8 mouse cellular contexts compared by ENCODE assay signal in genomic region chr4:106529375-106530112, GRCm38 (mm10). TPM values are rescaled to one million over a fixed set of nuclear protein-coding genes. Genes with fewer than 3 reads are reported as not detected.
DNase-seq lines count a peak whose midpoint lies in the region; ATAC-seq lines count a peak whose summit lies in the region.

No protein-coding gene starts in this region.

- 14% methylated on average over 17 of the region's 17 CpGs for WGBS in hindbrain, embryonic 14.5 days

- no peak overlapping the region for H3K4me3 ChIP-seq in hindbrain, embryonic 14.5 days (replicated peaks; ENCODE audit: low read length)

- ATAC-seq in hindbrain, embryonic 14.5 days (ENCODE audit: low FRiP score), result peak; percentile 93

- no peak overlapping the region for H3K27ac ChIP-seq in hindbrain, embryonic 14.5 days

- H3K9ac ChIP-seq in hindbrain, embryonic 14.5 days, result 0 out of 2 replicates have a peak overlapping the region, but pooled peaks have one; percentile 24

- no peaks in the 10 kb centered on the region for H3K36me3 ChIP-seq in hindbrain, embryonic 14.5 days (replicated peaks; ENCODE audit: control insufficient read depth, insufficient read depth)

- no peaks in the 10 kb centered on the region for H3K9me3 ChIP-seq in hindbrain, embryonic 14.5 days (ENCODE audit: control insufficient read depth, low read length)

- peak overlapping the region; percentile 41 for H3K4me2 ChIP-seq in hindbrain, embryonic 14.5 days (replicated peaks)

- H3K4me1 ChIP-seq in hindbrain, embryonic 14.5 days (replicated peaks; ENCODE audit: control insufficient read depth, insufficient read depth, low read length), result no peaks in the 10 kb centered on the region

- peak; percentile 82 for DNase-seq in T-cell, adult 2 months (ENCODE audit: low spot score)
- peak; percentile 91 to 94 for DNase-seq in cerebellum, postnatal 25 days
- DNase-seq in frontal cortex, postnatal 25 days (ENCODE audit: low spot score in 2 of 2), result peak; percentile 83 to 89
- DNase-seq in hindbrain, embryonic 14.5 days (ENCODE audit: low spot score), result peak; percentile 95
- peak; percentile 83 to 97 for DNase-seq in layer of hippocampus, postnatal 25 days (ENCODE audit: extremely low spot score in 1 of 2, low spot score in 1 of 2)
- peak; percentile 94 for DNase-seq in lung, postnatal 14 days
- peak; percentile 81 for DNase-seq in retina, adult 2 months (ENCODE audit: low read depth, low spot score)
- DNase-seq in thymus, postnatal 25 days, result peak; percentile 88

- H3K27me3 ChIP-seq in hindbrain, embryonic 14.5 days (ENCODE audit: control insufficient read depth, insufficient read depth, low read length), result no peaks in the 10 kb centered on the region; the same call in 1 of the 2 replicates

RNA-seq across cellular contexts. Expression of gene Dhcr24, which starts 31.3 kb away (rescaled TPM):
- 25.7 and 27.1 TPM in 2 replicates for polyA plus RNA-seq in hindbrain, embryonic 14.5 days (2014; fragmentation: Nextera tagmentation; extraction: Ambion mirVana)
- total RNA-seq in layer of hippocampus, postnatal 25 days (2021), result 10 to 100 TPM; 72.3 to 77.3 TPM

RNA-seq across cellular contexts. Expression of gene Bsnd, which starts 37.5 kb away (rescaled TPM):
- polyA plus RNA-seq in hindbrain, embryonic 14.5 days (2014; fragmentation: Nextera tagmentation; extraction: Ambion mirVana), result not detected in 2 replicates
- total RNA-seq in layer of hippocampus, postnatal 25 days (2021), result not detected
